Mouse (Mus musculus): ENCODE measurements around the gene Tyrp1. TPM values are rescaled to one million over a fixed set of nuclear protein-coding genes. Genes with fewer than 3 reads are reported as not detected.

Gene Tyrp1
- polyA plus RNA-seq, 1 experiment from 2014 or later = not detected

Other genes starting within 250 kb of the Tyrp1 start
- 3.5 and 3.7 TPM in 2 replicates for gene Lurap1l, start 76.5 kb downstream of the Tyrp1 start, polyA plus RNA-seq (2016; fragmentation: Nextera tagmentation; extraction: Ambion mirVana)